Mouse (Mus musculus) testis, postnatal 14 days (tissue): ENCODE data around the gene Spata5.
"Not testable (repeated sequence)": the region's sequence is repeated elsewhere in the genome, so short reads cannot be mapped to it uniquely, and the experiment has no call there.

Experiments
- DNase-seq: peaks from one replicate; pipeline ENCODE4 v3.0.0; 2021; ENCODE audit warnings: low spot score

Gene Spata5

GRCm38 (mm10) chr3:37569661-37570566, 150.2 kb downstream of the Spata5 start:
- peak; percentile 29 for DNase-seq

GRCm38 (mm10) chr3:37571633-37572032, 151.9 kb downstream of the Spata5 start:
- DNase-seq = no peak

GRCm38 (mm10) chr3:37572066-37572465, 152.4 kb downstream of the Spata5 start:
- DNase-seq = no peak

- DNase-seq = no peak
Measured at GRCm38 (mm10) chr3:37576840-37577239, 157.1 kb downstream of the Spata5 start.

GRCm38 (mm10) chr3:37577706-37578105, 158.0 kb downstream of the Spata5 start:
- no peak for DNase-seq

- DNase-seq = no peak
Measured at GRCm38 (mm10) chr3:37584576-37584975, 164.9 kb downstream of the Spata5 start.

GRCm38 (mm10) chr3:37585967-37586730, 166.5 kb downstream of the Spata5 start:
- DNase-seq = no peak

- DNase-seq = no peak
Measured at GRCm38 (mm10) chr3:37586731-37587578, 167.3 kb downstream of the Spata5 start.

- DNase-seq = no peak
Measured at GRCm38 (mm10) chr3:37595721-37596120, 176.0 kb downstream of the Spata5 start.

- DNase-seq = no peak
Measured at GRCm38 (mm10) chr3:37596519-37596918, 176.8 kb downstream of the Spata5 start.

GRCm38 (mm10) chr3:37597200-37597599, 177.5 kb downstream of the Spata5 start:
- DNase-seq = no peak

GRCm38 (mm10) chr3:37599641-37600040, 179.9 kb downstream of the Spata5 start:
- not testable (repeated sequence) for DNase-seq

- no peak for DNase-seq
Measured at GRCm38 (mm10) chr3:37602356-37602755, 182.7 kb downstream of the Spata5 start.

GRCm38 (mm10) chr3:37602890-37603289, 183.2 kb downstream of the Spata5 start:
- DNase-seq = no peak

- DNase-seq = no peak
Measured at GRCm38 (mm10) chr3:37603541-37603940, 183.8 kb downstream of the Spata5 start.

- DNase-seq = no peak
Measured at GRCm38 (mm10) chr3:37604976-37605875, 185.5 kb downstream of the Spata5 start.

- no peak for DNase-seq
Measured at GRCm38 (mm10) chr3:37605876-37606238, 186.2 kb downstream of the Spata5 start.

GRCm38 (mm10) chr3:37608926-37609325, 189.2 kb downstream of the Spata5 start:
- DNase-seq = no peak

- no peak for DNase-seq
Measured at GRCm38 (mm10) chr3:37610670-37611069, 191.0 kb downstream of the Spata5 start.

GRCm38 (mm10) chr3:37613722-37614121, 194.0 kb downstream of the Spata5 start:
- DNase-seq = peak; percentile 31
